Mouse (Mus musculus): ENCODE data around the gene Rgs14.

- TF ChIP-seq CTCF (conservative IDR thresholded peaks at IDR 0.05; ENCODE audit: low read length) (no peak), NANOG (IDR thresholded peaks at IDR 0.05; ENCODE audit: borderline replicate concordance, low read length) (no peak)
Measured at GRCm38 (mm10) chr13:55378907-55379580, 9.5 kb downstream of the Rgs14 start.
